Mouse (Mus musculus): ENCODE data around the gene Tor4a. TPM values are rescaled to one million over a fixed set of nuclear protein-coding genes. Genes with fewer than 3 reads are reported as not detected.

Gene Tor4a
- polyA plus RNA-seq, 1 experiment from 2014 or later = 3.1 TPM

DNA sequence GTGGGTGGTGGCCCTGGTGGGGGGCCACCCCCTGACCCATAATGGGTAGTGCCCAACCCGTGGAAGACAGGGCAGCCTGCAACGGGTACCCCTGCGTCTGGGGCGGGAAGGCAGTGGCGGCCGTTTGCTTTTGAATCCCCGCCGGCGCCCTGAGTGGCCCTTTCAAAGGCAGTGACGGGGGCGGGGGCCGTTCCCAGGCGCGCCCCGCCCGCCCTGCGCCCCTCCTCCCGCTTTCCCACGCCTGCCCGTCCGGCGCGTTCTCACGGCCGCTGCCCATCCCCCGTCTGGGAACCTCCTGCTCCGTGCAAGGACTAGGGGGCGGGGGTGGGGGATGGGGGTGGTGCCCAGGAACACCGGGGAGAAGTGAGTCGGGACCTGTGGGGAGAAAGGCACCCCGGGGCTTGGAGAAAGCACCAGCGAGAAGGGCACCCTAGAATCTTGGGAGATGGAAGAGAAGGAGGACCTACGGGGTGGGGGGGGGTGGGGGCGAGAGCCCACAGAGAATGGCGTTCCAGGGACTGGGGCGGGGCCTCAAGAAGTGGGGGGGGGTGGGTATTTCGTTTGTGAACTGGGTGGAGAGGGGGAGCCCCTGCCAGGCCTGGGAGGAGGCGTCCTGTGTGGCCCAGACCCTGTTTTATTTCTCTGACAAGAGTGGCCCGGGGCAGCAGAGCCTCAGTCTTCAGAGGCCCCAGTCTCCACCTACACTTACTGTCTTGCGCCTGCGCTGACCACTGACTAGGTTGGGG is 28.6 kb downstream of the Tor4a start:
- Histone ChIP-seq H3K4me3 (peak overlapping the region; percentile 49), H3K9me3 (no peaks in the 10 kb centered on the region), H3K4me2 (replicated peaks) (peak overlapping the region; percentile 87), H3K9ac (peak overlapping the region; percentile 62), H3K27ac (peak overlapping the region; percentile 75), H3K27me3 (no peaks in the 10 kb centered on the region; the same call in 1 of the 2 replicates), H3K36me3 (no peaks in the 10 kb centered on the region), H3K4me1 (peaks cover 27% of the 10 kb centered on the region)
- peak; percentile 38 for ATAC-seq (ENCODE audit: insufficient number of reproducible peaks, insufficient read depth, low FRiP score, low TSS enrichment)
- 3% methylated on average over 29 of the region's 41 CpGs for WGBS

DNA sequence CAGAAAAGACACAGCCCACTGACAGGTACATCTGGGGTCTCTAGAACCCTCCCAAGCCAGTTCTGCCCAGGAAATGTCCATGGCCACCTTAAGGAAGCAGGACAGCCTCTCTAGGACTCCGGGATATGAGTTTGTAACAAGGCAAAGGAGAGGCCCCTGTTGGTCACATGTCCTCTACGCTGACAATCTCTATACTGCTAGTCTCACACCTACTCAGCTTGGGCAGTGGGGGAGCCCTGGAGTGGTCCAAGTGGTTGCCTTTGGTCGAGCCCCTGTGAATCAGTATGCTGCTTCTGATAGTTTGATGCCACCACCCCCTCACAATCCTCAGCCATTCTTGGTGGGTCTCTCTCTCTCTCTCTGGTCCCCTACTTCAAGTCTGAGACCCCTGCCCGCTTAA is 29.2 kb downstream of the Tor4a start:
- Histone ChIP-seq H3K27me3 (no peaks in the 10 kb centered on the region; the same call in 1 of the 2 replicates), H3K4me2 (replicated peaks) (peak overlapping the region; percentile 87), H3K9ac (peak overlapping the region; percentile 62; the same call in 1 of the 2 replicates), H3K9me3 (no peaks in the 10 kb centered on the region), H3K4me1 (peaks cover 27% of the 10 kb centered on the region), H3K4me3 (peak overlapping the region; percentile 49), H3K36me3 (no peaks in the 10 kb centered on the region), H3K27ac (no peak overlapping the region)
- ATAC-seq (ENCODE audit: insufficient number of reproducible peaks, insufficient read depth, low FRiP score, low TSS enrichment) = peak; percentile 0; the same call in 1 of the 2 replicates
- WGBS = 28% methylated on average over 4 of the region's 4 CpGs

DNA sequence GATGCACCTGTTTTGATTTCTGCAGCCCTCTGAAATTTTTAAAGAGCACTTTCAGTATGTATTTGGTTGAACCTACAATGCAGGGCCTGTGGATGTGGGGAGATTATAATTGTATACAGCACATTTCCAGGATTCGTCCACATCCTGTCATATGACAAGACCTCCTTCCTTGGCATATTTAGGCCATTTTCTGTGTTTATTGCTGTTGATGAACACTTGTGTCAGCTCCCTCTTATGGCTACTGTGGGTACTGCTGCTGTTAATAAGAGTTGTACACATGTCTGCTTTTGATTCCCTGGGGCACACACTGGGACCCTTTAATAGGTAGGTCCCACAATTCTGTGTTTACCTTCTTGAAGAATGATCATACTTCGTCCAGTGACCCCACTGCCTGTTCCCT is 39.0 kb downstream of the Tor4a start:
- Histone ChIP-seq H3K4me1 (no peaks in the 10 kb centered on the region), H3K9me3 (no peaks in the 10 kb centered on the region), H3K4me2 (replicated peaks) (no peak overlapping the region), H3K4me3 (no peak overlapping the region), H3K27me3 (no peaks in the 10 kb centered on the region; the same call in 1 of the 2 replicates), H3K36me3 (no peaks in the 10 kb centered on the region), H3K27ac (no peak overlapping the region), H3K9ac (no peak overlapping the region)
- 54% methylated on average over 2 of the region's 2 CpGs for WGBS
- no peak for ATAC-seq (ENCODE audit: insufficient number of reproducible peaks, insufficient read depth, low FRiP score, low TSS enrichment)

DNA sequence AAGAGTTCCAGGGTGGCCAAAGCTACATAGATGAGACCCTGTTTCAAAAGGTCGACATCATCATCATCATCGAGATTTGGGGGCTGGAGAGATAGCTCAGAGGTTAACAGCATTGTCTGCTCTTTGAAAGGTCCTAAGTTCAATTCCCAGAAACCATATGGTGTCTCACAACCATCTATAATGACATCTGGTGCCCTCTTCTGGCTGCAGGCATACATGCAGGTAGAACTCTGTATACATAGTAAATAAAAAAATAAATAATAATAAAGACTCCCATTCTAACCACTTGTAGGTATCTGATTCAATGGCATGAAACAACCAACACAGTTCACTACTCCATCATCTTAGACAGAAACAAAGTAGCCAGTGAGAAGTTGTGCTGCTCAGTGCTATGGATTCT is 39.7 kb downstream of the Tor4a start:
- Histone ChIP-seq H3K9me3 (no peaks in the 10 kb centered on the region), H3K9ac (no peak overlapping the region), H3K4me2 (replicated peaks) (no peak overlapping the region), H3K36me3 (no peaks in the 10 kb centered on the region), H3K27ac (no peak overlapping the region), H3K4me3 (no peak overlapping the region), H3K4me1 (no peaks in the 10 kb centered on the region), H3K27me3 (no peaks in the 10 kb centered on the region)
- no peak for ATAC-seq (ENCODE audit: insufficient number of reproducible peaks, insufficient read depth, low FRiP score, low TSS enrichment)
- WGBS = 35% methylated on average over 2 of the region's 2 CpGs

DNA sequence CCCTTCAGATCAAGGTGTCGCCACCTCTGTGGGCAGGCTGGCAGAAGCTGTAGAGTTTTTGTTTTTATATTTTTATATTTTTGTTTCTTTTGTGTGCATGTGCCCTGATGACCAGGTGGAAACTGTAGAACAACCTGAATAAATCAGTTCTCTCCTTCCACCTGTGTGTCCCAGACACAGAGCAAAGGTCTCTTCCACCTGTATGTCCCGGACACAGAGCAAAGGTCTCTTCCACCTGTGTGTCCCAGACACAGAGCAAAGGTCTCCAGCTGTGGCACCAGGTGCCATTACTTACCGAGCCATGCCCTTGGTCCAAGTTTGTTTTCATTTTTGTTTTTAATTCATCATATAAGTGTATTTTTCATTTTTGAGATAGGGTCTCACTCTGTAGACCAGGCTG is 40.5 kb downstream of the Tor4a start:
- no peaks in the 10 kb centered on the region for H3K4me1 ChIP-seq
- 84% methylated on average over 3 of the region's 3 CpGs for WGBS
- H3K9me3 ChIP-seq = no peaks in the 10 kb centered on the region
- H3K27ac ChIP-seq = no peak overlapping the region
- no peaks in the 10 kb centered on the region for H3K27me3 ChIP-seq
- H3K4me3 ChIP-seq = no peak overlapping the region
- no peak overlapping the region for H3K9ac ChIP-seq
- H3K36me3 ChIP-seq = no peaks in the 10 kb centered on the region
- ATAC-seq (ENCODE audit: insufficient number of reproducible peaks, insufficient read depth, low FRiP score, low TSS enrichment) = no peak
- no peak overlapping the region for H3K4me2 ChIP-seq (replicated peaks)

DNA sequence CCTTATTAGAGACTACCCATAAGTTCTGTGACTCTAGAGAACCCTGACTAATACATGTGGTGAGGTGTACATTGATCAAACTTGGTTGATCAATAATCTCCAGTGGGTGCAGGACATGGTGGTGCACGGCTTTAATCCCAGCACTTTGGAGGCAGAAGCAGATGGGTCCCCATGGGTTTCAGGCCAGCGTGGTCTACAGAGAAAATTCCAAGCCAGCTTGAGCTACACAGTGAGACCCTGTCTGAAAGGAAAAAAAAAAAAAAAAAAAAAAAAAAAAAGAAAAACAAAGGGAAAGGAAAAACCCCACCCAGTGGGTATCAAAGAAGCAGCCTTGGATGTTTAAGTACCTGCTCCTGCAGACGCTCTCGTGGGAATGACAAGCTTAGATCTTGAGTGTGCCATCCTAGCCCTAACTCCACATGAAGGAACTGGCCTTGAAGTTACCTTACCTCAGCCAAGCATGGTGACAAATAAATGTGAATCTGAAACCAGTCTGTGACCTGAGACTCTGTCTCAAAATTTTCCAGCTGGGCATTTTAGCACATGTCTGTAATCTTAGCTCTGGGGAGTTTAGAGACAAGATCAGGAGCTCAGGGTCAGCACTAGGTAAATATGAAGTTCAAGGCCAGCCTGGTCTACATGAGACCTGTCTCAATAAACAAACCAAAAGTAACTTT is 45.3 kb downstream of the Tor4a start:
- no peaks in the 10 kb centered on the region for H3K9me3 ChIP-seq
- WGBS = 72% methylated on average over 4 of the region's 4 CpGs
- H3K4me3 ChIP-seq = no peak overlapping the region
- H3K27ac ChIP-seq = no peak overlapping the region
- no peaks in the 10 kb centered on the region for H3K36me3 ChIP-seq
- ATAC-seq (ENCODE audit: insufficient number of reproducible peaks, insufficient read depth, low FRiP score, low TSS enrichment) = no peak
- no peaks in the 10 kb centered on the region for H3K27me3 ChIP-seq
- H3K4me1 ChIP-seq = no peaks in the 10 kb centered on the region
- H3K4me2 ChIP-seq (replicated peaks) = no peak overlapping the region
- no peak overlapping the region for H3K9ac ChIP-seq

DNA sequence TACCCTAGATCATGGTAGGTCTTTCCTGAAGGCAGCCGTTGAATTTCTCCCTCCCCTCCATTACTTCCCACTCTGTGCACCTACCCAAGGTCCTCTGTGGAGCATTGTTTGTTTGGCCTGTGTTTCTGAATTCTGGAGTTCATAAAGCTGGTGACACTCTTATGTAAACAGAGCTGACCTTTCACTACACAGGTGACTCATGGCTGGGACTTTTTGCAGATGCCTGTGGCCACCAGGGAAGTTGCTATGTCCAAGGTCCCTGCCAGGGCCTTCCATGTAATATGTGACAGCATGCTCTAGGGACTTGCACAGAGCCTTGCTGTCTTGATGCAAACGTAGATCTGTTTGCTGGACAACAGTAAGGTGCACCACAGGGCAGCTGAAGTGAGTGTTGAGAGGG is 47.0 kb downstream of the Tor4a start:
- Histone ChIP-seq H3K9ac (no peak overlapping the region), H3K27me3 (no peaks in the 10 kb centered on the region), H3K4me3 (no peak overlapping the region), H3K9me3 (no peaks in the 10 kb centered on the region), H3K4me2 (replicated peaks) (no peak overlapping the region), H3K27ac (no peak overlapping the region), H3K4me1 (no peaks in the 10 kb centered on the region), H3K36me3 (no peaks in the 10 kb centered on the region)
- no peak for ATAC-seq (ENCODE audit: insufficient number of reproducible peaks, insufficient read depth, low FRiP score, low TSS enrichment)
- WGBS = 71% methylated on average over 2 of the region's 2 CpGs

DNA sequence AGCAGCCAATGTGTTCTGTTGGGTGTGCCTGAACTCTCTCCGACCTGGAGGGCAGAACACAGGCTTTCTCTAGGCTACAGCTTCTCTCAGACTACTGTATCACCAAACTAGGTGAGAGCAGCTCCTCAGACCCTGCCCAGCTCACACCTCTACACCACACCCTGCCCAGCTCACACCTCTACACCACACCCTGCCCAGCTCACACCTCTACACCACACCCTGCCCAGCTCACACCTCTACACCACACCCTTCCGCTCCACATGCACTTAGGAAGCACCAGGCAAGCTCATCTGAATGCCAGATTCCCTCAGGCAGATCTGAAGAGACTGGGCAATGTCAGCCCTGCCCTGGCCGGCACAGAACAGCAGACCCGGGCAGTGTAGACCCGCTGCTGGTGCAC is 48.8 kb downstream of the Tor4a start:
- 82% methylated on average over 5 of the region's 5 CpGs for WGBS
- H3K27ac ChIP-seq = no peak overlapping the region
- H3K27me3 ChIP-seq = no peaks in the 10 kb centered on the region
- no peaks in the 10 kb centered on the region for H3K9me3 ChIP-seq
- H3K9ac ChIP-seq = no peak overlapping the region
- no peak for ATAC-seq (ENCODE audit: insufficient number of reproducible peaks, insufficient read depth, low FRiP score, low TSS enrichment)
- no peaks in the 10 kb centered on the region for H3K4me1 ChIP-seq
- no peaks in the 10 kb centered on the region for H3K36me3 ChIP-seq
- H3K4me2 ChIP-seq (replicated peaks) = no peak overlapping the region
- H3K4me3 ChIP-seq = no peak overlapping the region

DNA sequence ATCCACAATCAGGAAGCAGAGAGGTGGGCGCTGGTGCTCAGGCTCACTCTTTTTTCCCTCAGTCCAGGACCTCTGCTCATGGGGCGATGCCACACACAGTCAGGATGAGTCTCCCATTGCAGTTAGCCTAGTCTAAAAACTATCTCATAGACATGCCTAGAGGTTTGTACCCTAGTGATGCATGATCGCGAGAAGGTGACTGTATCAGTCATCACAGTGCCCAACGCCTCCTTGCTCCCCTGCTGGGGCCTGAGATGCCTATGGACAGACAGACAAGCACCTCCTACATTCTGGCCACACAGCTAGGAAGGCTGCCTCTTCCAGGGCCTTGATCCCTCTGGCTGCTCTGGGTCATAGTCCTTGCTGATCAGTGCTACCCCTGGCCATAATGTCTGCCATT is 49.3 kb downstream of the Tor4a start:
- Histone ChIP-seq H3K9ac (no peak overlapping the region), H3K27ac (no peak overlapping the region), H3K4me1 (no peaks in the 10 kb centered on the region), H3K4me3 (no peak overlapping the region), H3K9me3 (no peaks in the 10 kb centered on the region), H3K27me3 (no peaks in the 10 kb centered on the region), H3K36me3 (no peaks in the 10 kb centered on the region), H3K4me2 (replicated peaks) (no peak overlapping the region)
- no peak for ATAC-seq (ENCODE audit: insufficient number of reproducible peaks, insufficient read depth, low FRiP score, low TSS enrichment)
- WGBS = 79% methylated on average over 5 of the region's 5 CpGs

DNA sequence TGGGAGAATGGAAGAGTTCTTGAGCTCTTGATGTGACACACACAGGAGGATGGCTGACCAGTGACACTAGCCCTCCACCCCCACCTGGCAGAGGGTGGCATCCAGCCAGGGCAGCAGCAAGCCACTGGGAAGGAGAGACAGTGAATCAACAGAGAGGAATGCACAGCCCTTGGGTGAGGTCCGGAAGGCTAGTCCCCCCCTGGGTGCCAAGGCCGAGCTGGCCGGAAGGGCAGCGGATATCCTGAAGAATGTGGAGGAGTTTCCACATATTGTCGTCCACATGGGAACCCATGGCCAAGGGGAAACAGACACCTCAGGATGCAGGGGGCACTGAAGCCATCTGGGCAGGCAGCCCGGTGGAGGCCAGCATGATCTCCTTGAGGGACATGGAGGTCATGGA is 51.3 kb downstream of the Tor4a start:
- Histone ChIP-seq H3K9ac (no peak overlapping the region), H3K4me2 (replicated peaks) (no peak overlapping the region), H3K9me3 (no peaks in the 10 kb centered on the region), H3K4me3 (no peak overlapping the region), H3K4me1 (no peaks in the 10 kb centered on the region), H3K27ac (no peak overlapping the region), H3K27me3 (no peaks in the 10 kb centered on the region), H3K36me3 (no peaks in the 10 kb centered on the region)
- 78% methylated on average over 6 of the region's 6 CpGs for whole genome bisulfite sequencing
- ATAC-seq (ENCODE audit: insufficient number of reproducible peaks, insufficient read depth, low FRiP score, low TSS enrichment) = no peak
